Mouse (Mus musculus) CH12.LX (cell line): ENCODE measurements at regions not wholly inside any gene's neighbourhood (a gene's known extent, or its start where the extent isn't known, plus 50 kb on each side); places are given as distances from the start of the nearest gene placed in this dataset.

Source experiments
- DNase-seq: peaks from one replicate; pipeline ENCODE4 v3.0.0-alpha.2; 2013; ENCODE audit errors: extremely low read depth
- H3K27ac ChIP-seq: 2 replicates; pipeline ENCODE4 v1.5.1; 2012; ENCODE audit warnings: low read depth, mild to moderate bottlenecking, control low read depth, moderate library complexity; ENCODE audit not compliant: insufficient read depth
- H3K27me3 ChIP-seq: replicated peaks from 2 replicates; pipeline ENCODE3; 2012; ENCODE audit warnings: inconsistent platforms
- H3K36me3 ChIP-seq, 2 experiments: replicated peaks in 1 of 2; 2 replicates each; pipeline versions ENCODE3 to v1.6.1; 2012; ENCODE audit warnings: inconsistent platforms in 1 of 2, low read length in 1 of 2, mild to moderate bottlenecking in 1 of 2, mixed read lengths in 1 of 2, moderate library complexity in 1 of 2; ENCODE audit not compliant: control insufficient read depth in 1 of 2, insufficient read depth in 1 of 2
- H3K4me1 ChIP-seq, 2 experiments: 2 replicates each; pipeline ENCODE4 v1.6.1; 2012; ENCODE audit warnings: inconsistent platforms in 1 of 2, moderate library complexity in 1 of 2; ENCODE audit not compliant: insufficient read depth in 2 of 2, control insufficient read depth in 1 of 2
- H3K4me2 ChIP-seq: 2 replicates; pipeline ENCODE4 v1.6.1; 2012; ENCODE audit warnings: low read depth, mild to moderate bottlenecking, control low read depth; ENCODE audit not compliant: poor library complexity, insufficient read depth, severe bottlenecking
- H3K4me3 ChIP-seq, 3 experiments: fragments of 150-350 bp in 1 of 3; sonication (generic) in 1 of 3; replicated peaks in 1 of 3; 2 replicates each; pipeline versions ENCODE3 to v1.5.1; 2011 to 2012; ENCODE audit warnings: low read depth in 2 of 3, low read length in 2 of 3, mild to moderate bottlenecking in 2 of 3, moderate library complexity in 2 of 3, control low read depth in 1 of 3, improper control_type of control experiment in 1 of 3, inconsistent platforms in 1 of 3, mixed read lengths in 1 of 3; ENCODE audit not compliant: poor library complexity in 1 of 3
- H3K79me2 ChIP-seq: replicated peaks from 2 replicates; pipeline ENCODE4 v1.6.1; 2012; ENCODE audit warnings: mild to moderate bottlenecking, moderate library complexity; ENCODE audit not compliant: control insufficient read depth, poor library complexity, insufficient read depth, severe bottlenecking; ENCODE audit errors: extremely low read depth
- H3K9ac ChIP-seq: 2 replicates; pipeline ENCODE4 v1.6.1; 2012; ENCODE audit warnings: low read depth, mild to moderate bottlenecking, control low read depth, moderate library complexity; ENCODE audit not compliant: insufficient read depth
- H3K9me3 ChIP-seq: replicated peaks from 2 replicates; pipeline ENCODE3; 2012; ENCODE audit warnings: low read length, inconsistent platforms, mixed read lengths
- BHLHE40 ChIP-seq: IDR thresholded peaks from 2 replicates; pipeline ENCODE4 v1.6.1; 2011; ENCODE audit warnings: mild to moderate bottlenecking, low read depth, low read length, improper control_type of control experiment
- CHD1 ChIP-seq: IDR thresholded peaks from 2 replicates; pipeline ENCODE4 v1.6.1; 2012; ENCODE audit warnings: low read depth, low read length, improper control_type of control experiment, inconsistent platforms
- CTCF ChIP-seq, 2 experiments: IDR thresholded peaks in 1 of 2; conservative IDR thresholded peaks in 1 of 2; 2 replicates each; pipeline ENCODE4 v1.5.1; 2011 to 2012; ENCODE audit warnings: low read depth in 2 of 2, low read length in 2 of 2, improper control_type of control experiment in 1 of 2, inconsistent platforms in 1 of 2, mild to moderate bottlenecking in 1 of 2, moderate library complexity in 1 of 2
- E2F4 ChIP-seq: IDR thresholded peaks from 2 replicates; pipeline ENCODE4 v1.6.1; 2011; ENCODE audit warnings: low read depth, low read length, improper control_type of control experiment; ENCODE audit not compliant: insufficient replicate concordance
- EP300 ChIP-seq: IDR thresholded peaks from 2 replicates; pipeline ENCODE4 v1.6.1; 2011; ENCODE audit warnings: low read length, improper control_type of control experiment
- ETS1 ChIP-seq: conservative IDR thresholded peaks from 2 replicates; pipeline ENCODE4 v1.6.1; 2012; ENCODE audit warnings: low read depth, mild to moderate bottlenecking, inconsistent platforms, low read length, improper control_type of control experiment, moderate library complexity
- MAX ChIP-seq: IDR thresholded peaks from 2 replicates; pipeline ENCODE4 v1.6.1; 2011; ENCODE audit warnings: low read length, improper control_type of control experiment
- MXI1 ChIP-seq: IDR thresholded peaks from 2 replicates; pipeline ENCODE4 v1.6.1; 2011; ENCODE audit warnings: mild to moderate bottlenecking, low read depth, low read length, improper control_type of control experiment
- NRF1 ChIP-seq: IDR thresholded peaks from 2 replicates; pipeline ENCODE4 v1.6.1; 2014; ENCODE audit warnings: low read depth, mild to moderate bottlenecking, inconsistent platforms, low read length, improper control_type of control experiment, moderate library complexity
- POLR2AphosphoS2 ChIP-seq: IDR thresholded peaks from 2 replicates; pipeline ENCODE4 v1.6.1; 2011; ENCODE audit warnings: low read depth, low read length, improper control_type of control experiment
- RCOR1 ChIP-seq: conservative IDR thresholded peaks from 2 replicates; pipeline ENCODE4 v1.6.1; 2012; ENCODE audit warnings: low read depth, mild to moderate bottlenecking, inconsistent platforms, low read length, improper control_type of control experiment
- SIN3A ChIP-seq: IDR thresholded peaks from 2 replicates; pipeline ENCODE4 v1.6.1; 2012; ENCODE audit warnings: low read length, improper control_type of control experiment, inconsistent platforms
- TCF12 ChIP-seq: IDR thresholded peaks from 2 replicates; pipeline ENCODE4 v1.6.1; 2014; ENCODE audit warnings: low read depth, mild to moderate bottlenecking, inconsistent platforms, low read length, improper control_type of control experiment
- ZC3H11A ChIP-seq: IDR thresholded peaks from 2 replicates; pipeline ENCODE4 v1.6.1; 2012; ENCODE audit warnings: low read depth, mild to moderate bottlenecking, inconsistent platforms, low read length, improper control_type of control experiment
- dilution Hi-C: fragments of 300-500 bp; cut with MboI; formaldehyde crosslinking; loops from 2 replicates; pipeline ENCODE4 v1.14.3; 2020; ENCODE audit warnings: low sequenced_read_pairs; ENCODE audit not compliant: extremely low pct_unique_long_range_greater_than_20kb, extremely low pct_ligation_motif_present
- in situ Hi-C: fragments of 300-500 bp; cut with MboI; formaldehyde crosslinking; loops from 3 replicates; pipeline ENCODE4 v1.14.3; 2019; ENCODE audit warnings: low sequenced_read_pairs, low pct_ligation_motif_present, low pct_unique_long_range_greater_than_20kb, mixed read lengths

DNA sequence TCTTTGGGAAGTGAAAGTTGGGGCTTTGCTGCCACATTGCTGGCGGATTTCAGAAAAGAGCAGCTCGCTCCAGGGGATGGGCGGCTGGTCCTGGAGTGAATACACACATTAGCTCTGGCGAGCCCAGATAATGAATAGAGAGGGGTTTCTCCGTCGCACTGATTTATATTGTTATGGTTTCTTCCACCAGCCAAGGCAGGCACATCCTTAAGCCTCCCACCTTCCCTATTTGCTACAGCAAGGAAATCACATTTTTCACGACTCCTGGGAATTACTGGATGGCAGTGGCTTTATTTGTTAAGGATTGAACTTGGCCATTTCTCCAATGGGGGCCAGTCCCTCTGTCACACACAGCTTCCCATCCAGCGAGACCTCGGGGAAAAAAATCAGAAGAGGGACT, 71.3 kb upstream of the Aldh1b1 start:
- no peak overlapping the region for H3K27ac ChIP-seq
- no peaks in the 10 kb centered on the region for H3K27me3 ChIP-seq
- no peaks in the 10 kb centered on the region for H3K79me2 ChIP-seq
- no peaks in the 10 kb centered on the region for H3K36me3 ChIP-seq
- in situ Hi-C loops: no loop called here
- H3K4me1 ChIP-seq: peaks cover 7 to 86% of the 10 kb centered on the region in 2 experiments; a peak in 3 of 4 replicates
- DNase-seq: no peak
- dilution Hi-C loops: no loop called here
- H3K9me3 ChIP-seq: no peaks in the 10 kb centered on the region
- no peak for TF ChIP-seq E2F4
- TF ChIP-seq NRF1: no peak
- no peak for TF ChIP-seq MXI1
- no peak for TF ChIP-seq ZC3H11A
- no peak overlapping the region for H3K4me2 ChIP-seq
- H3K9ac ChIP-seq: no peak overlapping the region
- H3K4me3 ChIP-seq: no peak overlapping the region

GRCm38 (mm10) chr4:45726783-45727182, 72.0 kb upstream of the Aldh1b1 start:
- H3K27ac ChIP-seq: no peak overlapping the region
- dilution Hi-C loops: no loop called here
- in situ Hi-C loops: no loop called here
- peak; percentile 79 for DNase-seq
- TF ChIP-seq SIN3A (no peak), EP300 (peak; percentile 62; the same call in 1 of the 2 replicates), CTCF (conservative IDR thresholded peaks at IDR 0.05 in 1 of 2, IDR thresholded peaks at IDR 0.05 in 1 of 2; ENCODE audit: low read depth in 2 of 2, low read length in 2 of 2) (no peak), MXI1 (no peak), TCF12 (peak; percentile 73; the same call in 1 of the 2 replicates), CHD1 (no peak), ETS1 (peak; percentile 68), MAX (no peak), RCOR1 (no peak), BHLHE40 (peak; percentile 61), POLR2AphosphoS2 (no peak)
- H3K27me3 ChIP-seq: no peaks in the 10 kb centered on the region
- H3K9ac ChIP-seq: no peak overlapping the region
- no peaks in the 10 kb centered on the region for H3K79me2 ChIP-seq
- H3K36me3 ChIP-seq: no peaks in the 10 kb centered on the region
- H3K4me1 ChIP-seq: peaks cover 7 to 92% of the 10 kb centered on the region in 2 experiments; a peak in 3 of 4 replicates
- H3K4me3 ChIP-seq: no peak overlapping the region
- H3K4me2 ChIP-seq: no peak overlapping the region
- no peaks in the 10 kb centered on the region for H3K9me3 ChIP-seq
